Mouse (Mus musculus) stomach, embryonic 16.5 days (tissue): ENCODE measurements around the gene Unk. TPM values are rescaled to one million over a fixed set of nuclear protein-coding genes. Genes with fewer than 3 reads are reported as not detected.
"Not testable (repeated sequence)": the region's sequence is repeated elsewhere in the genome, so short reads cannot be mapped to it uniquely, and the experiment has no call there.

ENCODE experiments used
- ATAC-seq: fragments of 200-750 bp; cut with Nextera tagmentation; 2 replicates; pipeline ENCODE4 v1.8.0; 2017; ENCODE audit warnings: moderate number of reproducible peaks, moderate TSS enrichment; ENCODE audit not compliant: insufficient read depth, low FRiP score
- H3K27ac ChIP-seq: fragments of 300-500 bp; sonication (generic); 2 replicates; pipeline ENCODE4 v1.5.1; 2014; ENCODE audit warnings: low read length
- H3K27me3 ChIP-seq: fragments of 300-500 bp; sonication (generic); 2 replicates; pipeline ENCODE4 v1.6.1; 2014; ENCODE audit warnings: low read length, control low read depth, mixed read lengths; ENCODE audit not compliant: control insufficient read depth, insufficient read depth
- H3K36me3 ChIP-seq: fragments of 300-500 bp; sonication (generic); 2 replicates; pipeline ENCODE4 v1.6.1; 2014; ENCODE audit warnings: low read length; ENCODE audit not compliant: control insufficient read depth, insufficient read depth
- H3K4me1 ChIP-seq: fragments of 300-500 bp; sonication (generic); 2 replicates; pipeline ENCODE4 v1.6.1; 2014; ENCODE audit warnings: low read length, control low read depth, mixed read lengths; ENCODE audit not compliant: control insufficient read depth, insufficient read depth
- H3K4me2 ChIP-seq: fragments of 300-500 bp; sonication (generic); 2 replicates; pipeline ENCODE4 v1.6.1; 2014; ENCODE audit warnings: low read depth, low read length, mixed read lengths
- H3K4me3 ChIP-seq: fragments of 300-500 bp; sonication (generic); replicated peaks from 2 replicates; pipeline ENCODE4 v1.5.1; 2014; ENCODE audit warnings: mild to moderate bottlenecking, low read length
- H3K9ac ChIP-seq: fragments of 300-500 bp; sonication (generic); 2 replicates; pipeline ENCODE4 v1.6.1; 2014; ENCODE audit warnings: low read length
- H3K9me3 ChIP-seq: fragments of 300-500 bp; sonication (generic); replicated peaks from 2 replicates; pipeline ENCODE4 v1.6.1; 2016; ENCODE audit warnings: low read length, control low read depth; ENCODE audit not compliant: control insufficient read depth
- WGBS: fragments of 180-500 bp; shearing (Covaris S2); extraction: QIAGEN DNeasy Blood & Tissue Kit; methylation state at CpG from one replicate; pipeline ENCODE4 v1.1.7; 2014; 5-methylcytosine and 5-hydroxymethylcytosine counted together
- polyA plus RNA-seq: library from polyadenylated mRNA; unstranded; fragments of >200 nt; fragmentation: Nextera tagmentation; extraction: Ambion mirVana; gene quantifications from 2 replicates; pipeline ENCODE4 v1.2.1, GENCODE M21; 2015

The Unk gene
- polyA plus RNA-seq, 1 experiment from 2014 or later, result 26.4 TPM

DNA sequence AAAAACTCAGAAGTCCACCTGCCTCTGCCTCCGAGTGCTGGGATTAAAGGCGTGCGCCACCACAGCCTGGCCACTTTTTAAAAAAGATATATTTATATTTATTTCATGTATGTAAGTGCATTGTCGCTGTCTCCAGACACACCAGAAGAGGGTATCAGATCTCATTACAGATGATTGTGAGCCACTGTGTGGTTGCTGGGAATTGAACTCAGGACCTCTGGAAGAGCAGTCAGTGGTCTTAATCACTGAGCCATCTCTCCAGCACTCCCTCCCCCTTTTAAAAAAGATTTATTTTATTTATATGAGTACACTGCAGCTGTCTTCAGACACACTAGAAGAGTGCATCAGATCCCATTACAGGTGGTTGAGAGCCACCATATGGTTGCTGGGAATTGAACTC is 11.3 kb upstream of the Unk start:
- not testable (repeated sequence) for H3K27me3 ChIP-seq, H3K9ac ChIP-seq, H3K9me3 ChIP-seq, H3K36me3 ChIP-seq, H3K4me3 ChIP-seq, H3K4me1 ChIP-seq, H3K4me2 ChIP-seq, H3K27ac ChIP-seq, ATAC-seq
- 91% methylated on average over 4 of the region's 4 CpGs for WGBS

DNA sequence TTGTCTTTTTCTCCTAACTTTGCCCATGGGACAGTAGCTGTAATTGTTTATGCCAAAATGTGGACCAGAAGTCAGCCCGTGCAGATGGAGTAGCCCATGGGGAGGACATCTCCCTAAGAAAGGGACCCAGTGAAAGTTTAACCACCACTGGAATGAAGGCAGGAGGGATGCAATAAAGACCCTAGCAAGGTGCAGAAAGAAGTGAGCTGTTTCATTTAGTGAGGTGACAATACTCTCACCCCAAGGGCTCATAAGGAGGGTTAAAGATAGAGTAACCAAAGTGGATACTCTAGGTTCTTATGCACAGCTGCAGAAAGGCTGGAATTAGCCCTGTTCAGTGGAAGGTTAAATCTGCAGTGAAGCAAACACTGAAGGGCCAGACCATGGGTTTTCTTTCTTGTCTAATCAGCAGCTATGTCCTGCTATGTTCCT is 10.7 kb upstream of the Unk start:
- H3K36me3 ChIP-seq, result no peaks in the 10 kb centered on the region; the same call in 1 of the 2 replicates
- peaks cover 2% of the 10 kb centered on the region; the same call in 1 of the 2 replicates for H3K4me1 ChIP-seq
- 50% methylated on average over 1 of the region's 1 CpGs for WGBS
- no peaks in the 10 kb centered on the region for H3K27me3 ChIP-seq
- no peak for ATAC-seq
- H3K27ac ChIP-seq, result no peak overlapping the region
- no peaks in the 10 kb centered on the region for H3K9me3 ChIP-seq
- no peak overlapping the region for H3K4me2 ChIP-seq
- H3K9ac ChIP-seq, result no peak overlapping the region
- H3K4me3 ChIP-seq, result no peak overlapping the region

DNA sequence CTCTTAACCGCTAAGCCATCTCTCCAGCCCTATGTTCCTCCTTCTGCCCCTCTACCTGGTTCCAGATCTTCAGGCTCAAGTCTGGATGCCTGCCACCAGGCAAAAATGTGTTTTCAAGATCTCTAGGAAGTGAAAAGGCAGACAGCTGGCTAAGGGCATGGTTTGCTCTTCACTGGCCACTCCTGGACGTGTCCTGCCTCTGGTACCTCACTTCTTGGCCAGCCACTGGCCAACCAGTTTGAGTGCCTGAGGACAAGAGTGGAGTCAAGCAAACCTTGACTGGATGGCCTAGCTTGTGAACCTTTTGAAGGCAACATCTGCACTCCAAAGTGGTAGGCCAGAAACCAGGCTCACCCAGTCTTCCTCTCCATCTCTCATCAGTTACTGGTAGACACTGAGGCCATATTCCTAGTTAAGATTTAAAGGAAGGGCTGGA is 10.1 kb upstream of the Unk start:
- ATAC-seq, result no peak
- no peak overlapping the region for H3K4me2 ChIP-seq
- H3K27ac ChIP-seq, result peak overlapping the region; percentile 15; the same call in 1 of the 2 replicates
- no peaks in the 10 kb centered on the region; the same call in 1 of the 2 replicates for H3K36me3 ChIP-seq
- no peaks in the 10 kb centered on the region for H3K27me3 ChIP-seq
- no peak overlapping the region for H3K4me3 ChIP-seq
- no peaks in the 10 kb centered on the region for H3K9me3 ChIP-seq
- H3K4me1 ChIP-seq, result peaks cover 2% of the 10 kb centered on the region; the same call in 1 of the 2 replicates
- 83% methylated on average over 2 of the region's 2 CpGs for WGBS
- H3K9ac ChIP-seq, result no peak overlapping the region

DNA sequence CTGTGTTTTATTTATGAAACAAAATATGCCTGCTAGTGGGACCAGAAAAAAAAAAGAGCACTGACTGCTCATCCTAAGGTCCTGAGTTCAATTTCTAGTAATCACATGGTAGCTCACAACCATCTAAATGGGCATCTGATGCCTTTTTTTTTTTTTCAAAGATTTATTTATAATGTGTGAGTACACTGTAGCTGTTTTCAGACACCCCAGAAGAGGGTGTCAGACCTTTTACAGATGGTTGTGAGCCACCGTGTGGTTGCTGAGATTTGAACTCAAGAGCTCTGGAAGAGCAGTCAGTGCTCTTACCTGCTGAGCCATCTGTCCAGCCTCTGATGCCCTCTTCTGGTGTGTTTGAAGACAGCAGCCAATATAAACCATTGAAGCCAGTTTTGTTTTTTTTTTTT is 9.6 kb upstream of the Unk start:
- Histone ChIP-seq H3K9me3 (no peaks in the 10 kb centered on the region), H3K4me3 (no peak overlapping the region), H3K9ac (no peak overlapping the region), H3K36me3 (no peaks in the 10 kb centered on the region; the same call in 1 of the 2 replicates), H3K27me3 (no peaks in the 10 kb centered on the region), H3K27ac (no peak overlapping the region), H3K4me1 (peaks cover 2% of the 10 kb centered on the region; the same call in 1 of the 2 replicates), H3K4me2 (no peak overlapping the region)
- WGBS, result 35% methylated on average over 1 of the region's 1 CpGs
- ATAC-seq, result no peak

DNA sequence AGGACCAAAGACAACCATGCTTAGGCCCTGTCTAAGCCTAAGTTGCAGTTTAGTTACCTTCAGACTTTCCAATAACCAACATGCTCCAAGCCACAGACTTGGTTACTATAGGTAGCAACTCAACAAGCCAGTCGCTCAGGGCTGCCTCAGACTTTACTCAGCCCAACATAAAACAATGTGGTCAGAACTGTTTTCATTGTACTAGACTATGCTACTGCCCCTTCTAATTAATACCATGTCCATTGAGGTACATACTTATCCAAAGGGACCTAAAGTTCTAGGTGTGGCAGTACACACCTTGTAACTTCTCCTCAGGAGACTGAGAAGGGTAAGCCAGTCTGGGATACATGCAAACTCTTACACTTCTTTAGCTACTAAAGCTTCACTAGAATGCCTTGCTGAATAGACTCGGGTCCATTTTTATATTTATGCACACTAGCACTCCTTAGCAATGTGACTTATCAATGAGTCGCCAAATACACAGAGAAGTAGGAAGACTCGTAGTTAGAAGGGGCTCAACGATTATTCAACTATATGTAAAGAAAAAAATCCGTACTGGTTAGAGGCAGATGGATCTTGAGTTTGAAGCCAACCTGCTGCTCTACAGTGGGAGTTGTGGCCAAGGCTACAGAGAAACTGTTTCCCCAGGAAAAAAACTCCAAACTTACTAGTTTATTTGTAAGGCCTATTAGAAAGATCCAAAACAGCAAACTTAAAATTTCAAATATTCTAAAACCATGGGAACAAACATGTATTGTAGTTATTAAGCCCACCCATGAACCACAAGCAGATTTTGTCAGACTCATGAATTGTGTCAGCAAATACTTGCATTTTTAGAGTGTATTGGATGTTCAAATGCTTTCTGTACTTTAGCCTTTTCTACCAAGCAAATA is 8.5 kb upstream of the Unk start:
- no peaks in the 10 kb centered on the region for H3K27me3 ChIP-seq

DNA sequence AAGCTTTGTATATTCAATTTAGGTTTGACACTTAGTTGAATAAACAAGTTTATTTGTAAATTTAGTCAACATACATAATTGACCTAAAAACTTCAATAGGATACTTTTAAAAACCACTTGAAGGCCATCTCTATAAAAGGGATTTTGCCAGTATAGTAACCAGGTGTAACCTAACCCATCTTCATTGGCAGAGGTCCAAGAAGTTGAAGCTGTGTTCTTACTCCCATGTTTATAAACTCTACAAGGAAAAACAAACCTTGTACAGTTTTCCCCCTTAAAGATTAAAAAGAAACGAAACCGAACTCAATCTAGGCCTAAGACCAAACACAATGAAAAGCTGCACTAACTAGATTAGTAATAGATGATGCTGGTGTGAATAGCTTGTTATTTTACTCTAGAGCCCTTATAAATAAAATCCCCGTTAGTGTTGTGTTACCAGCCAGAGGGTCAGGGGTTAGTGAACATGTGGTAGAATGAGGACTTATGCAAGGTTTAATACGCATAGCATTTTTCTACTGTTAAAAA is 7.8 kb upstream of the Unk start:
- no peaks in the 10 kb centered on the region for H3K27me3 ChIP-seq
- H3K9me3 ChIP-seq, result no peaks in the 10 kb centered on the region
- no peaks in the 10 kb centered on the region; the same call in 1 of the 2 replicates for H3K36me3 ChIP-seq
- 30% methylated on average over 4 of the region's 4 CpGs for WGBS
- peak overlapping the region; percentile 51 for H3K4me2 ChIP-seq
- H3K9ac ChIP-seq, result no peak overlapping the region
- peak overlapping the region; percentile 31 for H3K4me3 ChIP-seq
- H3K27ac ChIP-seq, result no peak overlapping the region
- H3K4me1 ChIP-seq, result peaks cover 2% of the 10 kb centered on the region; the same call in 1 of the 2 replicates
- no peak for ATAC-seq

More for the DNA sequence above, 8.5 kb upstream of the Unk start:
- Histone ChIP-seq H3K4me2 (no peak overlapping the region), H3K36me3 (no peaks in the 10 kb centered on the region; the same call in 1 of the 2 replicates), H3K9ac (no peak overlapping the region), H3K9me3 (no peaks in the 10 kb centered on the region), H3K4me3 (peak overlapping the region; percentile 0; the same call in 1 of the 2 replicates), H3K27ac (no peak overlapping the region), H3K4me1 (peaks cover 2% of the 10 kb centered on the region; the same call in 1 of the 2 replicates)
- 65% methylated on average over 6 of the region's 6 CpGs for WGBS
- no peak for ATAC-seq

DNA sequence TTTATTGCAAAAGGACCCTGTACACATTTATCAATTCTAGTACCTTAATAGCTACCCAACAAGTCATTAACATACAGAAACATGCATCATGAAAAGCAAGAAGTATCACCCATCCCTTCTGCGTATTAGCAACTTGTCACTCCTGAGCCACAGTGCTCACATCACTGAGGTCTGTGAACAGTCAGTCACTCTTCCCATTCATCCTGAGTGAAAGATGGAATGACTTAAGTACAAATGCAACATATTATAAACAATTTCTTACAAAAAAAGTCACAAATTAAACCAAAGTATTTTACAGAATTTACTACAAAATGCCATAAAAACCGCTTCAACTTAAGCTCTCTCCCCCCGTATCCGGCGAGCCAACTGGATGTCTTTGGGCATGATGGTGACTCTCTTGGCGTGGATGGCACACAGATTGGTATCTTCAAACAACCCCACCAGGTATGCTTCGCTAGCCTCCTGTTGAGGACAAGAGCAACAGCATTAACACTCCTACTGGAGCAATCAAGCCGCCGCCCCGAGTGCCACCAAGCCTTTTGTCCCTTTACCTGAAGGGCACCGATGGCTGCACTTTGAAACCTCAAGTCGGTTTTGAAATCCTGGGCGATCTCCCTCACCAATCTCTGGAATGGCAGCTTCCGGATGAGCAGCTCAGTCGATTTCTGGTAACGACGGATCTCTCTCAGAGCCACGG is 6.9 kb upstream of the Unk start:
- not testable (repeated sequence) for H3K4me1 ChIP-seq, H3K36me3 ChIP-seq, H3K9me3 ChIP-seq, H3K27me3 ChIP-seq, ATAC-seq
- Histone ChIP-seq H3K27ac (peak overlapping the region; percentile 100), H3K4me2 (peak overlapping the region; percentile 56), H3K4me3 (peak overlapping the region; percentile 89), H3K9ac (peak overlapping the region; percentile 100)
- 2% methylated on average over 18 of the region's 18 CpGs for WGBS

DNA sequence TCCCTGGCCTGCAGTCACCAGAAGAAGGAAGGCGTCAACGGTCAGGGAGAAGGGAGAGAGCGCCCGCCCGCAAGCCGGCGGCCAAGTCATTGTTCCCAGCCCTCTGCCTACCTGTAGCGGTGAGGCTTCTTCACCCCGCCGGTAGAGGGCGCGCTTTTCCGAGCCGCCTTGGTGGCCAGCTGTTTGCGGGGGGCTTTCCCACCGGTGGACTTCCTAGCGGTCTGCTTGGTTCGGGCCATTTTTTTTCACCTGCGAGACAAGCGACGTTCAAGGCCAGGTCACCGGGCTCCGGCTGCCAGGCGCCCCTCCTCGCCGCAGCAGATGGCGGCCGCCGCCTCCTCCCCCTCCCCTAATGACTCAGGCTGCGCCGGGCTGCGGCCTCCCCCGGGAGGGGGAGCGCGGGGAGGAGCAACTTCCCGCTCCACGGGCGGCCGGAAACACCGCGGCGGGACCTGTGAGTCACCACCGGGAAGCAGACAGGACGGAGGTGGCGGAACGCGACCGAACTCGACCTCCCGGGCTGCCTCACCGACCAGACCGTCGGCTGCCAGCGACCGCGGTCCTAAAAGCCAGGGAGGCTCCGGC is 6.3 kb upstream of the Unk start:
- peaks cover 2% of the 10 kb centered on the region; the same call in 1 of the 2 replicates for H3K4me1 ChIP-seq
- whole genome bisulfite sequencing, result under 1% methylated on average over 55 of the region's 57 CpGs

More for the DNA sequence above, 6.3 kb upstream of the Unk start:
- Histone ChIP-seq H3K9me3 (no peaks in the 10 kb centered on the region), H3K9ac (peak overlapping the region; percentile 100), H3K27me3 (no peaks in the 10 kb centered on the region), H3K4me3 (peak overlapping the region; percentile 89), H3K36me3 (no peaks in the 10 kb centered on the region; the same call in 1 of the 2 replicates), H3K27ac (peak overlapping the region; percentile 100), H3K4me2 (peak overlapping the region; percentile 56; the same call in 1 of the 2 replicates)
- peak; percentile 75 for ATAC-seq
